Mouse (Mus musculus): Measurements from ENCODE around the gene Marc1.

Marc1 gene

DNA sequence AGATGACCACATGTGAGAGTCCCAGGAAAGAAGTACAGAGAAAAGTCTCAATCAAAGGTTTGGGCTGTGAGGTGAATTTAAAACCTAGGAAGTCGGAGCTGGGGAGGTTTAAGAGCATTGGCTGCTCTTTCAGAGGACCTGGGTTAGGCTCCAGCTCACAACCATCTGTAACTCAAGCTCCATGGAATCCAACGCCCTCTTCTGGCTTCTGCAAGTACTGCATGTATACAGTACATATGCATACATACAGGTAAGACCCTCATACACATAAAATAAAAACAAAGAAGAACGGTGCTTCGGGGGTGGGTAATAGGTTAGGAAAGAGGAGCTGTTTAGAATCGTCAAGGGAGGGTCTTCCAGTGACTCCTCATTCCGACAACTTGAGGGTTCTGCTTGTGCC, 6.7 kb upstream of the Marc1 start:
- no peak for DNase-seq

DNA sequence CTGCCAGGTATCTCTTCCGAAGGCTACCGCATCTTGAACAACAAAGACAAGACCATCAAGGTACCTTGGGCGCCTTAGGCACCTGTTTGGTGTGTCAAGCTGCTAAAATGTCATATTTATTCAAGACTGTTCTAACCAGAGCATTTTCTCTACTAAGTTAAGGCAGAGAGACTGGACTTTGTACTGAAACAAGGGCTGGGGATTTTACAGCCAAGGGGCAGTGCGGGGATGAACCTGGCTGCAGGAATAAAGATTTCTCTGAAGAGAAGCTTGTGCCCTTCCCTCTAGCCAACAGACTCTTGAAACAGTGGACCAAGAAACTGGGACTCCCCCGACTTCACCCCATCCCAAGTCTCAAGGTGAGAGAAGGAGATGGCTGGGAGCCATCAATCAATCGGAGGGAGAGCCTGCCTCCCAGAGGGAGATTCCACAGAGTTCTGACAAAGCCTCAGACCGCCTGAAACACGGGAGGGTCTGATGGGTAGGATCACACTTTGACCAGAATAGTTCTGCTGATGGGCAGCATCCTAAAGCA, 670 bp upstream of the Marc1 start:
- DNase-seq = no peak

DNA sequence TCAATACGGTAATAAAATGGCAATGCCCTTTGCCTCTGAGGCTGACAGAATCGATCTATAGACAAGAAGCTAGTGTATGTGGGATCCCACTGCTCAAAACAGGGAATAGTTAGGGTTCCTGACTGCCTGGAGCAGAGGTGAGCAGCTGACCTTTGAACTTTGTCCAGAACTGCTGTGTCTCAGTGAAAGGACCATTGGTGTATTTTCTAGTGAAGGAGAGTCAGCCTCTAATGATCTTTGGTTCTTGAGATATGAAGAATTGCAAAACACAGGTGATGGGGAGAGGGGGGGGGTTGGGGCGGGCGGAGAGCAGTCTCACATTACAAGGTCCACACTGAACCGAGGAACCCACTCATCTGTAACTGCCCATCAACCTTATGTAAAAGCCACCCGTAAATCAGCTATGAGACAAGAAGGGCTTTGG, 1.5 kb downstream of the Marc1 start:
- DNase-seq = no peak

DNA sequence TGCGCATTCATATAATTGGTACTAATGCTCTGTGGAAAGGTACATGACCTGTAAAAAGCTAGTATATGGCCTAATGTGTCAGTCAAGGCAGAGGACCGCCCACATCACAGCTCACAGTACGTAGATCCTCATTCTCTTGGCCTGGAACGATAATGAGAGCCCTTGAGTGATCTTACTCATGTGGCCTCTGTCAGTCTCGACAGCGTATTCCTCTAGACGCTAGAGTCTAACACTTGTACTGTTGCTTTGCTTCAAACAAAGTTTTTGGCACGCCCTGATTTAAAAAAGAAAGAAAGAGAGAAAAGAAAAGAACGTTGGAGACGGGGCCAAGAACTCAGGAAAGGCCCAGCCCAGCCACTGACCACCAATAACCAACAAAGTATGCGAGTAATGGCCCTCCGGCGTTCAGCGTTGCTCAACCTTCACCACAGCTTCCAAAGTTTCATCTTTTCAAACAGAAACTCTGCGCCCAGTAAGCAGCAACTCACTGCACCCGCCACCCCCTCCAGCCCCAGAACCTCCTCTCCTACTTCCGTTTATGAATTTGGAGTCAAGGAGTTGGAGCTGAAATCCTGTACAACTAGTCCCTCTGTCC, 2.6 kb downstream of the Marc1 start:
- DNase-seq = no peak

DNA sequence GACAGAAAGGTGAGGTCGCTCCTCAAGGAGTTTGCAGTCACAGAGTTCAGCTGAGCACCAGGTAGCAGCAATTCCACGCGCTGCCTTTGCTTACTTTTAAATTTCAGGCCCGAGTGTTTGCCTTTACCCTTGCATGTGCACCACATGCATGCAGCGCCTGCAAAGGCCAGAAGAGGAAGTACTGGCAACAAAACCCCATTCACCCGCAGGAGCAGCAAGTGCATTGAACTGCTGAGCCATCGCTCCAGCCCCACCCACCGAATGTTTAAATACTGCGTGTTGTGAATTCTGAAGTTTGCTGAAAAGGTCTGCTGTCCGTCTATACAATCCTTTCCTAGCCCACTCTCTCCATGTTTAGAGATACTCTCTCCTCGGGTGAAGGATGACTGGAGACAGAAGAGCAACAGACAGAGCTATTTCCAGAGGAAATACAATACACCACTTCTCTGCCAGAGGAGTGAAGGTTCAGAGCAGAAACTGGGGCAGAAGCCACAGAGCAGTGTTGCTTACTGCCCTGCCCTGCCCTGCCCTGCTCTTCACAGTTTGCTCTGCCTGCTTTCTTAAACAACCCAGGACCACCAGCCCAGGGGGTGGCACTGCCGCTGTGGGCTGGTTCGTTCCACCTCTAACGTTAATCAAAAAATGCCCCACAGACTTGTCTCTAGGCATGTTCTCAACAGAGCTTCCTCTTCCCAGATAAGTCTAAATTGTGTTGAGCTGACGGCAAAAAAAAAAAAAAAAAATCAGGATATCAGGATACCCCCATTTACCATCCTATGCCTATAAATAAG, 3.3 kb downstream of the Marc1 start:
- peak in 1 of 2 experiments; percentile 31 for DNase-seq

DNA sequence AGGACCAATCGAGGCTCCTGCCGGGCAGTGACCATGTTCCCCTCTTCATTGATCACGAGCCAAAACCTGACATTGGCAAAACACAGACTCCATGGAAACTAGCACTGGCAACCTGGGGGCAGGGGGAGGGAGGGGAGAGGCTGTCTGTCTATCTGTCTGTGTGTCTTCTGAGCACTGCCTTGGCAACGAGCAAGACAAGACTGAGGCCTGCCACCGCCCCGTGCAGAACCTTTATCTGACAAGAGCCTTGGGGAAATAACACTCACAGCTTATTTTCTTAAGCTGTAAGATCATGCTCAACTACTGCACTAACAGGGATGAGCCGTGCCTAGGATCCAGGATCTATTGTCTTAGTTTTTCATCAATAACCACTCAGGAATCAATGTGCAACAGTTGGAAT, 4.0 kb downstream of the Marc1 start:
- no peak for DNase-seq

DNA sequence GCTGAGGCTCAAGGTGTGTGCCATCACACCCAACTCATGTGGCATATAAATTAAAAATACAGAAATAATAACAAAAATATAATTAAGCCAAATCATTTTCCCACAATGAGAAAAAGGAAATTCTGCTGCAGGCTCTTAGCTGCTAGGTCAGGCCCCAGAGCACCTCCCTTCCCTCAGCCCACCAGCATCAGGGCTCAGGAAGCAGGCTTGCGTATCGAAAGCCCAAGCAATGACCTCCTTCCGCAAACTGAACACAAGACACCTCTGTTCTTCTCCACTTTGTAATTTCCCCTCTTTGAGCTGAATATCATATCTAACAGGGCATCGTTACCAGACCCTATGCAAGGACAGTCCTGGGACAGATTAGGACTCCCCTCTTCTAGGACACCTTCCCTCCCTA, 5.4 kb downstream of the Marc1 start:
- DNase-seq = no peak

DNA sequence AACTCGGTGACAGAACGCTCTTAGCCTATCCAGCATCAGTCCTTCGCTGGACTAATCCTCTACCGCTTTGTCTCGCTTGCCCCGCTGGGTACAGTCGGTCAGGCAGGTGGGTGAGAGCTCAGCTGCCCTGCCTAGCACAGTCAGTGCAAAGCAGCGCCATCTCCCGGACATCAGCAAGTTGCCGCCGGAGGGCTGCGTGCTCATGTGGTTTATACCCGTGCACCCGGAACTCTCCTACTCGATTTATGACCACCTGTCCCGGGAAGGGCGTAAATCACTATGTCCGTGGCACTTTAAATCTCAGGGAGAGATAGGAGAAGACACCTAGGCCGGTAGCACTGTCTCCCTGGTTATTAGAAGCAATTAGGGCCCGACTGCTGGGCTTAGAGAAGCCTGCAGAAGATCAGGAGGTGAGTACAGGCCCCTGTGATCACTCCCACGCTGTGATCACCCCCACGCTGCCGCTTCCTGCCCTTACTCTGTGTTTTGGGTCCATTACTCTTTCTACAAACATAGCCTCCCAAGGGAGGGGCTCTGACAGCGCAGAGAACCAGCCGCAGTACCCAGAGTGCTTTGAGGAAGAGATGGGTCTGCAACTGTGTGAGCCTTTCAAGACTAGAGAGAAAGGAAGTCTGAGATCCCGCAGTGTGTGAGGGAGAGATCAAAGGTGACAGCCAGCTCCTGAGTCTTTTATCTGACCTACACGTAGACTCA, 17.8 kb downstream of the Marc1 start:
- peak; percentile 37 to 44 for DNase-seq

DNA sequence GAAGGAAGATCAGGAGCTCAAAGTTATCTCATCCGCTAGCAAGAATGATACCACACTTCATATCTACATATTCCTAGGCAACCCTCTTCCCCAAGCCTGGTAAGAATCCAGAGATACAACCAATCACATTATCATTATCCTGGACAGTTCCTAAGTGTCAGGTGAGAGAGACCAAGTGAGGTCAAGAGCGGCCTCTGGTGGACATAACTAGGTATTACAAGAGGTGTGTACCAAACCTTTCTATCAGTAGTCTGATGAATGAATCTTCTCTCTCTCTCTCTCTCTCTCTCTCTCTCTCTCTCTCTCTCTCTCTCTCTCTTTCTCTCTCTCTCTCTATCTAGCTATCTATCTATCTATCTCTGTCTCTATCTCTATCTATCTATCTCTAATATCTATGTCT, 20.0 kb downstream of the Marc1 start:
- peak in 1 of 2 experiments; percentile 24 for DNase-seq

DNA sequence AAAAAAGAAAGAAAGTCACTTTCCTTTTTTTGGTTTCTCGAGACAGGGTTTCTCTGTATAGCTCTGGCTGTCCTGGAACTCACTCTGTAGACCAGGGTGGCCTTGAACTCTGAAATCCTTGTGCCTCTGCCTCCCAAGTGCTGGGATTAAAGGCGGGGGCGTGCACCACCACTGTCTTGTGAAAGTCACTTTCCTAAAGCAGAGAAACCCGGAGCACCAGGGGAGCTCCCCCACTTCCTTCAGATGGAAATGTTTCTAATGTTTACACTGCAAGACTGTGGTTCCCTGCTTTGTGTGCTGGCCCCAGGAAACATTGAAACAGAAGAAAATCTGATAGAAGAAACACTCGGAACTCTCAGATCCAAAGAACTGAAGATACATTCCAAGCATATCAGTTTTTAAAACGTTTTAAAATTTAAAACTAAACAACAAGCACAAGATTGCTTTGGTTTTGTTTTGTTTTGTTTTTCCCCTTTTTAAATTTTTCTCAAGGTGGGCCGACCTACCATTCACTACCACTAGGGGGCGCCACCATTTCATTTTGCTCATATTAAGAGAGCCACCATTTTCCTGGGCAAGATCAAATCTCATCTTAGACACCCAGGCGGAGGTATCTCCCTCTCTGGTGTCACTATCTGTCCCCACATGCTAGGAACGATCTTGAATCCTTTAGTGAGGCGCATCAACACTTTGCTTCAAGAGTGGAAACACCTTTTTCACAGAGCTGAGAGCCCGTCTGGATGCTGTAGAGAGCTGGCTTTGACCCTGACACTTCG, 24.5 kb downstream of the Marc1 start:
- DNase-seq = no peak

DNA sequence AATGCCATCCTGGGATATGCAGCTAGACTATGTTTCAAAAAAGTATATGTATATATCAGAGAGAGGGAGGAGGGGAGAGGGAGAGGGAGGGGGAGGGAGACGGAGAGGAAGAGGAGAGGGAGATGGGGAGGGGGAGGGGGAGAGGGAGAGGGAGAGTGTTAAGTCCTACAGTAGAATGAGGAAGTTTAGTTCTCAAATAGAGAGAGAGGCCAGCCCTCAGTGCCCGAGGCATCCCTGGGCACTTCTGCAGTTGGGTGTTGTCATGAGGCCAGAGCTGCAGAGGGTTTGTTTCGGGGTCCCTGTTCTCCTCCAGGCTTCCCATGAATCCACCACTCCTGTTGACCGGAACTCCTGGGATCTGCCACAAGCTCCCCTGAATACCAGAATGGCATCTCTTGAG, 27.5 kb downstream of the Marc1 start:
- DNase-seq = no peak

DNA sequence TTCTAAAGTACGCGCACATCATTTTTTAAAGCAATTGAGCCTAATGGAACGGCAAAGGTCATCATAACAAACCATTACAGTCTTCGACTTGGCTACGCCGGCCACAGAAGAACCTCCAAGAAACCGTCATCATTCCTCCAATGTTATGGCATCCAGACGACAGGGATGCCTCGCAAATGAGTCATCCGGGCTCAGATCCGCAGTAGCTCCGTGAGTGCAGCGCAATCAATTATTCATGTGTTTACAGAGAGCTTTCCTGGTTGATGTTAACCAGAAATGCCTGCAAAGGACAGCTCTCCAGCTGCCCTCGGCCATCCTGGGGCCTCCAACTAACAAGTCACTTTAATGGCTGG, 29.0 kb downstream of the Marc1 start:
- DNase-seq = peak; percentile 53 to 68

DNA sequence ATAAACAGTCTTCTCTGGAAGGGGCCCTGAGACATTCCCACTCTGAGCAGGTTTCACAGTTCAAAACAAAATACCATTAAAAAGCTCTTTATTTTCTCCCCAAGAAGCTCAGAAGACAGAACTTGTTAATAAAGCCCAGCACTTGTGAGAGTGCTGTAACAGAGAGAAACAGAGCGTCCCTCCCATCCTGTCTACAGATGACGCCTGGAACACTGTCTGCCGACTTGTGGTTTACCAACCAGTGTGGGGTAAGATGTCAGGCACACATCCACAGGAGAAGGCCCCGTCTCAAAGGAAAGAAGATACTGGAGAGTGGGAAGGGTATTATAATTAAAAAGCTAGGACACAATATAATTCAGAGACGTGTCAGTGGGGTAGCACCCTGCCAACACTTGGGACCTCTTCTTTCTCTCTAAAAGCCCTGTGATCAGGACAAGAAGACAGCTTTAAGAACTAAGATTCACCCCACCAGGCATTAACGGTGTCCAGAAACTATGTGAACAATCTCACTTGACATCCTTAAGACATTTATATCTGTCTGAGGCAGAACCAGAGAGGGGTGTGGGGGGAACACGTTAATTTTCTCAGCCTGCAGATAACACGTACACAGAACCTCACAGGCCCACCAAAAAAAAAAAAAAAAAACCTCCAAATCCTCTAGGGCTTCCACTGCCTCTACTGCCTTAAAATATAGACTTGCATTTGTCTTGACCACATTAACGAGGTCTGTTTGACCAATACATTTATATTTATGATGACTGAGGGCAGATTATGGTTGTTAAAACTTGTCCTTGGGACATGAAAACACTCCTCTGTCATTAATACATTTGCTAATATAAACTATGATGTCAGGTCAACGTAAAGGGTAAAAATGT, 29.6 kb downstream of the Marc1 start:
- no peak for DNase-seq

DNA sequence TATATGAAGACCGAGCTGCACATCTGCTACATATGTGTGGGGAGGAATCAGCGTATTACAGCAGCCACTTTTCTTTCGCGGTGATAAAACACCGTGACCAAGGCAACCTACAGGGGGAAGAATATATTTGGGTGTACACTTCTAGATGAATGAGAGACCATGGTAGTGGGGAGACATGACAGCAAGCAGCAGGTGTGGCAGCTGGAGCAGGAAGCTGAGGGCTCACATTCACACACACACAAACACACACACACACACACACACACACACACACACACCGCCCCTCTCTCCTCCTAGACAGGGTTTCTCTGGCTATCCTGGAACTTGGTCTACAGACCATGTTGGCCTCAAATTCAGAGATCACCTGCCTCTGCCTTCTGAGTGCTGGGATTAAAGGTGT, 33.0 kb downstream of the Marc1 start:
- DNase-seq = no peak

DNA sequence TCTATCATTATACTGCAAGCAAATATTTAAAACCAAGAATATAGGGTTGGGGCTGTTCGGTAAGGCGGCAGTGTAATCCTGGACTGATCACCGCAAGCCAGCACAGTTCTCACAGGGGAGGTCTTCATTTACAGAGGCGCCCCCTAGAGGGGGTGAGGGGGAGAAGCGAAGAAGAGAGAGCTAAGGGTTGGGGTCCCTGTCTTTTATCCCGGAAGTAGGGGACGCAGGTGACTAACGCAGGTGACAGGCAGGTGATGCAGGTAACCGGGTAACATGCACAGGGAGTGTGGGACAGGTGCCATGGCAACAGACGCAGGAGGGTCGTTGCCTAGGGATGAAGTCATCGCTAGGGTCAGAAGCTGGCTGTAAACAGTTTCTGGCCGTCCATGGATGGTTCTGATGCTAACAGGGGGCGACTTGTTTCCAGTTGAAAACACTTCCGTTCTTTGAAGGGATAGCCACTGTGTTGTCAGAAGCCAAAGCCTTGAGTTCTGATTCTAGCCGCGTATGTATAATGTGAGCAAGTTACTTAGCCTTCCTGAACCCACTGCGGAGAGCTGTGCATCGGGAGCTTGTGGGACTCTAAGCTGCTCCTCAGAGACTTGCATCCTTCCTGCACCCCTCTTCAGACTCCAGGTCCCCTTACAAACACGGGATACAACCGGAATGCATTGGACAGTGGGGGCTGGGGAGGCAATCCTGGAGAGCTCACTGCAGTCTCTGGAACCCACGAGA, 33.9 kb downstream of the Marc1 start:
- DNase-seq = no peak

DNA sequence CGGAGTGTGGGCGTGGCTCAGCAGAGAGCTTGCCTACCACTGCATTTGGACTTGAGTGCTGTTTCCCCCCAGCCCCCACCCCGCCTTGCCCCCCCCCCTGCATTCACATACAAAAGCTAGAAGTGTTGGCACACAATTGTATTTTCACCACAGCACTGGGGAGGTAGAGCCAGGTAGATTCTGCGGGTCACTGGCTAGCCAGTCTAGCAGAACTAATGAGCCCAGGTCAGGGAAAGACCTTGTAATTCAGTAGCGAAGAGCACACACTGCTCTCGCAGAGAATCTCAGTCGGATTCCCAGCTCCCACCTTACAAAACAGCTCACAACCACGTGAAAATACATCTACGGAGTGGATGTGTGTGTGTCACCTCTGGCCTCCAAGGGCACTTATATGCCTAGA, 35.8 kb downstream of the Marc1 start:
- no peak for DNase-seq

DNA sequence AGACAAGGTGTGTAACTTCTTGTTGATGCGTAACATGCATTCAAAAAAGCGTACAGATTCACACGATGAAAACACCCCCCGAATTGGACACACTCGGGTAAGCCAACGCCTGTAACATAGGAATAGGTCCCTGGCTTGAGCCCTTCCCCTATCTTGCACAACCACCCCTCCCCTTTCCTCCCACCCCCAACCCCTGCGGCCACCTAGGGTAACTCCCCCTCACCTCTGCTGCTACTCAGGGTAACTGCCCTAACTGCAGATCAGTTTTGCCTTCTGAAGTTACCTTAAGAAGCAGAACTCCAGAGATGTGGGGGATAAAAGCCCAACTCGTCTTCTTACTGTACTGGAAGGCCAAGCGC, 39.2 kb downstream of the Marc1 start:
- DNase-seq = no peak

DNA sequence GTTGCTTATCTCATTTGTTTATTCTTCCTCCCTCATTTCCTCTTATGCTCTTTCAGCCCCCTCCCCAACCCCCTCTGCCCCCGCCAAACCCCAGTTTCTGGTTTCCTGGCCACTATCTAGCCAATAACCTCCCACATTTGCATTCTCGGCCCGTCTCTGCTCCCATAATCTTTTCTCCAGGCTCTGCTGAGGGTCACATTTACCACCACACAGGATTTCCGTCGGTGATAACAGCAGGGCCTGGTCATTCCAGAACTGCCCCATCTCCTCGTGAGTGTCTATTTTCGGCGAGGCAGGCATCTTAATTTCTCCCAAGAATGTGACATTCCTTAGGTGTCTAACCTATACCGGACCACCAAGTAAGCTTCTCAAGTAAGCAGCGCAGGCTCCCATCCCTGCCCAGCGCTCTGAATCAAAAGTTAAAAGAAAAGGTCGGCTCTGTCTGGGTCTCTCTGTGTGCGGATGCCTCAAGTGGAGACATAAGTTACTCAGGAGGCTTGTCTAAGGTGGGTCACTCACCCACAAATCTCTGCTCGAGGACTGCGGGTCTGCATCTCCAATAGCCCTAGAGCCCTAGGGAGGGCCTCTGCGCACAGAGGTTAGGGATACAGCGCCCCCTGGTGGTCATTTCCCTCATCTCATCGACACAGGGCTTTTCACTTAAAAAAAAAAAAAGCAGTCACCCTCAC, 39.8 kb downstream of the Marc1 start:
- DNase-seq = peak; percentile 58 to 72

DNA sequence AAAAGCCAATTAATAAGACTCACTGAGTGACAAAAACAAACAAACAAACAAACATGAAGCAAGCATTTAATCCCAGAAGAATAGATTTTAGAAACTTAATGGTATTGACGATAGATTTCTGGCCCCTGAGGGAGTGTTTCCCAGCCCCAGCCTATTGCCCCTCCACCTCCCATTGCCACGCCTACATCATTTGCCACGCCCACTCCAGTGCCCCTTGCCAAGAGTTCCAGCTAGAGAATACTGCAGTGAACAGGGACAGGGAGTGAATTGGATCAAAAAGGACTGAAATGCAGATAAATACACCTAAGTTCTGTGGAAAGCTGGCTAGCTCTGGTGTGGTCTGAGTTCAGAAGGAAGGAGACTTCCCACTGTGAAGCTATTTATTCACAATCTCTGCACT, 47.2 kb downstream of the Marc1 start:
- DNase-seq = no peak

DNA sequence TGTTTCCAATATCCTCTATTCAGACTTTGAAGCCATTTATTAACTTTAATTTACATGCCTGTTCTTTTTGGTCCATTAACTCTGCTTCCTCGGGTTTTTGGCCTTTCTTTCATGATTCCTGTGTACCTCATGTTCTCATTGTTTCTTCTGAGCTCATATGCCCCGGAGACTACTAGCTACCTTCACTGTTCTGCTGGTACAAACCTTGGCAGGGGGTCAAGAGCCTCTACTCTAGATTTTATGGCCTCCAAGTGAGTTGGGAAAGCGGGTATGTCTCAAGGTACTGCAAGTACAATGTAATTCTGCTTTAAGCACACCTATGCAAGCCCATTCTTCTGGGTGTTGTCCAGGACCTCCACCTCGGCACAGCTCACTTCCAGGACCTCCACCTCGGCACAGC, 48.2 kb downstream of the Marc1 start:
- no peak for DNase-seq

DNA sequence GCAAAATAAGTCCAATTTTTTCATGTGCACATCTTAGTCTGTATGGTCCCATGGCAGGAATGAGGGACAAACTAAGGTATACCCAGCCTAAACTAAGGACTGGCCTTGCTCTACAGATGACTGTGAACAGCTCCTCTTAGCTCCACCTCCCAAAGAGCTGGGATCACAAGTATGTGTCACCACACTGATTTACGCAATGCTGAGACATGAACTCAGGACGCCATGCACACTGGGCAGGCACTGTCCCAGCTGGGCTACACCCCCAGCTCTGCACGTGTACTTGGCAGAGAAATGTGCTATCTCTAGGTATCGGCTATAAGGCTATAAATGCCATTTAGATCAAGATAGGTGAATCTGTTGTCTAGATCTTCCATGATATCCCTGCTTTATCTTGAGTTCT, 49.1 kb downstream of the Marc1 start:
- no peak for DNase-seq

Data from lung, adult 18-20 months (tissue).